Mouse (Mus musculus) megakaryocyte, embryonic 14.5 days (primary cell): ENCODE measurements around the gene Mov10l1.

ENCODE experiments used
- FLI1 ChIP-seq: IDR thresholded peaks from 2 replicates; pipeline ENCODE4 v1.6.1; 2012; ENCODE audit warnings: low read length, inconsistent platforms, mixed read lengths
- GATA1 ChIP-seq: IDR thresholded peaks from 3 replicates; pipeline ENCODE4 v1.6.1; 2012; ENCODE audit warnings: mixed read lengths, low read length, inconsistent platforms, borderline replicate concordance

DNA sequence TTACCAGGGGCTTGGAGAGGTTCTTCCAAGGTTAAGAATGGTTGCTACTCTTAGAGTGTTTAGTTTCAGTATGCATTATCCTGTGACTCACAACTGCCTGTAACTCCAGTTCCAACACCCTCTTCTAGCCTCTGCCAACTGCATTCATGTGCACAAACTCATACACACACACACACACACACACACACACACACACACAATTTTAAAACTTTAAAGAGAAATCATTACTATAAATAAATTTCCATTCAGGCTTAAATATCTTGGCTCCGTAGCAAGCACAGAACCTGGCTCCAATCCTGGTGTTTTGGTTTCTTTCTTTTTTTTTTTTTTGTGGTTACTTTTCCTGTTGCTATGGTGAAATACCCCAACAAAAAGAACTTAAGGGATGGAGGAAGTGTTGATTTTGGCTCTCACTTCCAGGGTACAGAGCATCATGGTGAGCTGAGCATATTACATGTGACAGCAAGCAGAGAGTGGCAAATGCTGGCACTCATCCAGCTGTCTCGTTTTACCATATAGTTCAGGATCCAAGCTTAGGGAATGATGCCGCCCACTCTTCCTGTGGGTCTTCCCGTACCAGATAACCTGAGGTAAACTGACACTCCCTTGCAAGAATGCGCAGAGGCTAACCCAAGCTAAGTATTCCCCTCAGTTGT, 38.7 kb upstream of the Mov10l1 start:
- no peak for TF ChIP-seq GATA1
- no peak for TF ChIP-seq FLI1
